Mouse (Mus musculus): ENCODE measurements around the gene Higd2a. TPM values are rescaled to one million over a fixed set of nuclear protein-coding genes. Genes with fewer than 3 reads are reported as not detected.
A peak's percentile ranks its signal among the peaks of the same experiment; 100 is the strongest.

The Higd2a gene
- polyA plus RNA-seq, 1 experiment from 2014 or later, result 154 TPM

- no peak overlapping the region for H3K4me3 ChIP-seq
- peaks cover 21% of the 10 kb centered on the region for H3K4me1 ChIP-seq
- H3K27ac ChIP-seq (replicated peaks), result no peak overlapping the region
- no peaks in the 10 kb centered on the region for H3K9me3 ChIP-seq
- peaks cover 8% of the 10 kb centered on the region for H3K27me3 ChIP-seq (replicated peaks; ENCODE audit: low read depth, poor library complexity, severe bottlenecking)
- peaks cover 5% of the 10 kb centered on the region for H3K36me3 ChIP-seq (replicated peaks)
- 41% methylated on average over 5 of the region's 5 CpGs for WGBS
- DNase-seq (ENCODE audit: low spot score), result no peak
Observed at GRCm38 (mm10) chr13:54568380-54568779, 21.6 kb upstream of the Higd2a start.

- 49% methylated on average over 1 of the region's 1 CpGs for WGBS
- Histone ChIP-seq H3K36me3 (replicated peaks) (no peaks in the 10 kb centered on the region), H3K4me3 (no peak overlapping the region), H3K27ac (replicated peaks) (no peak overlapping the region), H3K4me1 (peaks cover 16% of the 10 kb centered on the region), H3K9me3 (no peaks in the 10 kb centered on the region), H3K27me3 (replicated peaks; ENCODE audit: low read depth, poor library complexity, severe bottlenecking) (peaks cover 17% of the 10 kb centered on the region)
- no peak for DNase-seq (ENCODE audit: low spot score)
Observed at GRCm38 (mm10) chr13:54569282-54569681, 20.7 kb upstream of the Higd2a start.

- Histone ChIP-seq H3K27ac (replicated peaks) (no peak overlapping the region), H3K4me3 (no peak overlapping the region), H3K36me3 (replicated peaks) (no peaks in the 10 kb centered on the region), H3K4me1 (peaks cover 15% of the 10 kb centered on the region), H3K9me3 (no peaks in the 10 kb centered on the region), H3K27me3 (replicated peaks; ENCODE audit: low read depth, poor library complexity, severe bottlenecking) (peaks cover 18% of the 10 kb centered on the region)
- DNase-seq (ENCODE audit: low spot score), result no peak
- 75% methylated on average over 4 of the region's 4 CpGs for WGBS
Observed at GRCm38 (mm10) chr13:54570736-54571135, 19.3 kb upstream of the Higd2a start.

- 54% methylated on average over 2 of the region's 2 CpGs for WGBS
- Histone ChIP-seq H3K4me1 (peaks cover 21% of the 10 kb centered on the region), H3K9me3 (no peaks in the 10 kb centered on the region), H3K27ac (replicated peaks) (no peak overlapping the region), H3K36me3 (replicated peaks) (peaks cover 6% of the 10 kb centered on the region), H3K4me3 (no peak overlapping the region), H3K27me3 (replicated peaks; ENCODE audit: low read depth, poor library complexity, severe bottlenecking) (peaks cover 18% of the 10 kb centered on the region)
- DNase-seq (ENCODE audit: low spot score), result no peak
Observed at GRCm38 (mm10) chr13:54571637-54572036, 18.4 kb upstream of the Higd2a start.

- 81% methylated on average over 4 of the region's 4 CpGs for WGBS
Observed at GRCm38 (mm10) chr13:54572621-54573020, 17.4 kb upstream of the Higd2a start.

GRCm38 (mm10) chr13:54574854-54575481 lies 15.0 kb upstream of the Higd2a start, which contains the start of gene Arl10:
Gene Arl10 (plus strand): TSS chr13:54575015.
- Histone ChIP-seq H3K27me3 (replicated peaks; ENCODE audit: low read depth, poor library complexity, severe bottlenecking) (peaks cover 18% of the 10 kb centered on the region), H3K4me1 (peaks cover 24% of the 10 kb centered on the region), H3K27ac (replicated peaks) (peak within 1 kb of the TSS; percentile 93), H3K9me3 (no peaks in the 10 kb centered on the region), H3K36me3 (replicated peaks) (peaks cover 40% of the 10 kb centered on the region), H3K4me3 (peak within 1 kb of the TSS; percentile 88)
- peak; percentile 89 for DNase-seq (ENCODE audit: low spot score)
- WGBS, result under 1% methylated on average over 55 of the region's 55 CpGs

More at GRCm38 (mm10) chr13:54572621-54573020, 17.4 kb upstream of the Higd2a start:
- Histone ChIP-seq H3K27me3 (replicated peaks; ENCODE audit: low read depth, poor library complexity, severe bottlenecking) (peaks cover 18% of the 10 kb centered on the region), H3K4me3 (no peak overlapping the region), H3K9me3 (no peaks in the 10 kb centered on the region), H3K27ac (replicated peaks) (no peak overlapping the region), H3K36me3 (replicated peaks) (peaks cover 16% of the 10 kb centered on the region), H3K4me1 (peaks cover 24% of the 10 kb centered on the region)
- DNase-seq (ENCODE audit: low spot score), result no peak

GRCm38 (mm10) chr13:54575489-54575888 lies 14.5 kb upstream of the Higd2a start:
- WGBS, result 3% methylated on average over 19 of the region's 19 CpGs
- peak; percentile 37 for DNase-seq (ENCODE audit: low spot score)
- Histone ChIP-seq H3K4me1 (peaks cover 24% of the 10 kb centered on the region), H3K4me3 (peak overlapping the region; percentile 88), H3K9me3 (no peaks in the 10 kb centered on the region), H3K27ac (replicated peaks) (peak overlapping the region; percentile 93), H3K27me3 (replicated peaks; ENCODE audit: low read depth, poor library complexity, severe bottlenecking) (peaks cover 18% of the 10 kb centered on the region), H3K36me3 (replicated peaks) (peaks cover 45% of the 10 kb centered on the region)

GRCm38 (mm10) chr13:54577652-54578507 lies 12.1 kb upstream of the Higd2a start:
- Histone ChIP-seq H3K36me3 (replicated peaks) (peaks cover 69% of the 10 kb centered on the region), H3K27ac (replicated peaks) (no peak overlapping the region), H3K9me3 (no peaks in the 10 kb centered on the region), H3K4me3 (no peak overlapping the region), H3K4me1 (peaks cover 24% of the 10 kb centered on the region), H3K27me3 (replicated peaks; ENCODE audit: low read depth, poor library complexity, severe bottlenecking) (peaks cover 15% of the 10 kb centered on the region)
- WGBS, result 88% methylated on average over 21 of the region's 21 CpGs
- no peak for DNase-seq (ENCODE audit: low spot score)

- Histone ChIP-seq H3K27me3 (replicated peaks; ENCODE audit: low read depth, poor library complexity, severe bottlenecking) (no peaks in the 10 kb centered on the region), H3K4me1 (peaks cover 10% of the 10 kb centered on the region), H3K36me3 (replicated peaks) (peaks cover 100% of the 10 kb centered on the region), H3K27ac (replicated peaks) (no peak overlapping the region), H3K9me3 (no peaks in the 10 kb centered on the region), H3K4me3 (no peak overlapping the region)
- DNase-seq (ENCODE audit: low spot score), result no peak
- WGBS, result 86% methylated on average over 2 of the region's 2 CpGs
Observed at GRCm38 (mm10) chr13:54581385-54581784, 8.6 kb upstream of the Higd2a start.

- 83% methylated on average over 10 of the region's 10 CpGs for WGBS
- peaks cover 100% of the 10 kb centered on the region for H3K36me3 ChIP-seq (replicated peaks)
- H3K27ac ChIP-seq (replicated peaks), result no peak overlapping the region
- no peaks in the 10 kb centered on the region for H3K27me3 ChIP-seq (replicated peaks; ENCODE audit: low read depth, poor library complexity, severe bottlenecking)
- no peak for DNase-seq (ENCODE audit: low spot score)
- no peaks in the 10 kb centered on the region for H3K9me3 ChIP-seq
- H3K4me3 ChIP-seq, result no peak overlapping the region
- 0 out of 2 replicates have a peak, but pooled peaks cover 5% of the 10 kb centered on the region for H3K4me1 ChIP-seq
Observed at GRCm38 (mm10) chr13:54582126-54582525, 7.9 kb upstream of the Higd2a start.

- Histone ChIP-seq H3K9me3 (no peaks in the 10 kb centered on the region), H3K4me1 (0 out of 2 replicates have a peak, but pooled peaks cover 2% of the 10 kb centered on the region), H3K27me3 (replicated peaks; ENCODE audit: low read depth, poor library complexity, severe bottlenecking) (no peaks in the 10 kb centered on the region), H3K36me3 (replicated peaks) (peaks cover 100% of the 10 kb centered on the region), H3K4me3 (no peak overlapping the region), H3K27ac (replicated peaks) (no peak overlapping the region)
- no peak for DNase-seq (ENCODE audit: low spot score)
- WGBS, result 84% methylated on average over 5 of the region's 5 CpGs
Observed at GRCm38 (mm10) chr13:54582860-54583259, 7.1 kb upstream of the Higd2a start.

- H3K36me3 ChIP-seq (replicated peaks), result peaks cover 79% of the 10 kb centered on the region
Observed at GRCm38 (mm10) chr13:54585831-54586230, 4.2 kb upstream of the Higd2a start.

More at GRCm38 (mm10) chr13:54585831-54586230, 4.2 kb upstream of the Higd2a start:
- Histone ChIP-seq H3K27ac (replicated peaks) (no peak overlapping the region), H3K4me3 (no peak overlapping the region), H3K27me3 (replicated peaks; ENCODE audit: low read depth, poor library complexity, severe bottlenecking) (no peaks in the 10 kb centered on the region), H3K9me3 (no peaks in the 10 kb centered on the region), H3K4me1 (peaks cover 13% of the 10 kb centered on the region)
- DNase-seq (ENCODE audit: low spot score), result no peak
- WGBS, result 92% methylated on average over 11 of the region's 11 CpGs

Data from embryonic facial prominence, embryonic 10.5 days (tissue).